Mouse (Mus musculus): ENCODE data around the gene Naa20. TPM values are rescaled to one million over a fixed set of nuclear protein-coding genes. Genes with fewer than 3 reads are reported as not detected.

Naa20 gene
- 33.9 and 43.7 TPM in 2 replicates for polyA plus RNA-seq (2012; rRNA removed)

DNA sequence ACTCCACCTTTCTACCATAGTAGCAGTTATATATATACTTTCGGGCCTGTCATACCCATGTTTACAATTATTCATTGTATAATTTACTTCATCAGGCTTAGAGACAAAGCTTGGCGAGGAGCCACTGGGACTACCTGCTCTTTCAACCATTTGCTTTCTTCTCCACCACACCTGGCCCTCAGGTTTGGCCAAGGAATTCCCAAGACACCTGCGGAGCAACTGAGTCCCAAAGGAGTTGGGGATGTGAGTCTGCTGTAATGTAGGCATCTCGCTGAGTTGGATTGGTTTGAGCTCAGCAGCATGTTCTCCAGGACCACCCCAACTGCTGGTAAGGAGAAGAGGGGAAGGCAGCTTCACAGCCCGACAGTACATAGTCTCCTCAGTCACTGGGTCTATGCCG lies at the start of gene Naa20:
Gene Naa20, plus strand, starts transcription at position 239 of the 400 bp plus-strand sequence.
- H3K27ac ChIP-seq (ENCODE audit: insufficient read depth, low read depth, low read length), result no peak within 1 kb of the TSS; the same call in 1 of the 2 replicates
- DNase-seq, result no peak
- WGBS, result 84% methylated on average over 6 of the region's 6 CpGs

DNA sequence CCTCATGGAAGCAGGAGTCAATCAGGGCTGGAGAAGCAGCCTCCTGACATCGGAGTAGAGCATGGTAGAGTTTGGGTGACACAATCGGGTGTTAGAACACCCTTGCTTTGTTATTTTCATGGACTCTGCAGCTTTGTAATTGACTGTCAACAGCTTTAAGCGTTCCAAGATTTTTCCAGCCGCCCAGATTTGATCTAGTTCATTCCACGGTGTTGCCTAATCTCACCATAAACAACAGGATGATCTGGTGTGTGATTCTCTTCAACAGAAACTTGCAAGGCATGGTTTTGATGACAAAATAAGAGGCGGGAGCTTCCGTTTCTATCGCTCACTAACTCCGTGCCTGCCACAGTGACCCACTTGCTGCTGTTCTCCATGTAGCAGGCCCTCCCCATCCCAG lies 46.1 kb upstream of the Naa20 start:
- no peak overlapping the region for H3K4me3 ChIP-seq (ENCODE audit: insufficient read depth, low read depth, low read length)
- H3K4me1 ChIP-seq (ENCODE audit: control insufficient read depth, insufficient read depth, low read length), result peaks cover 22% of the 10 kb centered on the region; the same call in 1 of the 2 replicates
- no peak for TF ChIP-seq CTCF (conservative IDR thresholded peaks at IDR 0.05; ENCODE audit: insufficient read depth, insufficient read length, low read depth, low read length)
- no peak for TF ChIP-seq POLR2A (IDR thresholded peaks at IDR 0.05; ENCODE audit: low read depth, low read length)
- H3K27ac ChIP-seq (ENCODE audit: insufficient read depth, low read depth, low read length), result no peak overlapping the region
- 81% methylated on average over 9 of the region's 9 CpGs for WGBS
- peaks cover 1% of the 10 kb centered on the region; the same call in 1 of the 2 replicates for H3K36me3 ChIP-seq (ENCODE audit: control insufficient read depth, insufficient read depth, low read length)
- H3K27me3 ChIP-seq (replicated peaks; ENCODE audit: control insufficient read depth, insufficient read depth, low read length), result no peaks in the 10 kb centered on the region
- no peak for DNase-seq

More for the DNA sequence above, at the start of gene Naa20:
- Histone ChIP-seq H3K4me3 (ENCODE audit: insufficient read depth, low read depth, low read length) (peak within 1 kb of the TSS; percentile 97; the same call in 1 of the 2 replicates), H3K36me3 (ENCODE audit: control insufficient read depth, insufficient read depth, low read length) (no peaks in the 10 kb centered on the region), H3K4me1 (ENCODE audit: control insufficient read depth, insufficient read depth, low read length) (peaks cover 16% of the 10 kb centered on the region; the same call in 1 of the 2 replicates), H3K27me3 (replicated peaks; ENCODE audit: control insufficient read depth, insufficient read depth, low read length) (no peaks in the 10 kb centered on the region)
- no peak for TF ChIP-seq POLR2A (IDR thresholded peaks at IDR 0.05; ENCODE audit: low read depth, low read length)
- TF ChIP-seq CTCF (conservative IDR thresholded peaks at IDR 0.05; ENCODE audit: insufficient read depth, insufficient read length, low read depth, low read length), result no peak

DNA sequence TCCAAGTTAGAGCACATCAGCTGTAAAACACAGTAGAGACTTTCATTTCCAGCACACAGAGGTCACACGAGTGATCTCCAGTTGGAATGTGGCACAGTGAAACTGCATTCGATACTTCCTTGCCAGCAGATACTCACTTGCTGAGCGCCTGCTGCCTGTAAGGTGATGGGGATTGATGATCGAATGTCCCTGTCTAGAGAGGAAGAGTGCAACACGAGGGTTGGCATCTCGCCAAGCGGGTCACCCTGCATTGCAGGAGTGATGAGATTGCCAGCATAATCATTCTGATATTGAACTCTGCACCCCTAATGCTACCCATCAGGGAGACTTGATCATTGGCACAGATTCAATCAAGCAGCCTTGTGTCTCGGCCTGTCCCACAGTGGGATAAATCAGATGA lies 44.0 kb upstream of the Naa20 start:
- Histone ChIP-seq H3K4me1 (ENCODE audit: control insufficient read depth, insufficient read depth, low read length) (peaks cover 27% of the 10 kb centered on the region), H3K36me3 (ENCODE audit: control insufficient read depth, insufficient read depth, low read length) (no peaks in the 10 kb centered on the region; the same call in 1 of the 2 replicates), H3K27me3 (replicated peaks; ENCODE audit: control insufficient read depth, insufficient read depth, low read length) (no peaks in the 10 kb centered on the region), H3K27ac (ENCODE audit: insufficient read depth, low read depth, low read length) (no peak overlapping the region), H3K4me3 (ENCODE audit: insufficient read depth, low read depth, low read length) (no peak overlapping the region)
- 46% methylated on average over 8 of the region's 8 CpGs for WGBS
- peak; percentile 43 for DNase-seq
- TF ChIP-seq CTCF (conservative IDR thresholded peaks at IDR 0.05; ENCODE audit: insufficient read depth, insufficient read length, low read depth, low read length) (no peak), POLR2A (IDR thresholded peaks at IDR 0.05; ENCODE audit: low read depth, low read length) (no peak)

DNA sequence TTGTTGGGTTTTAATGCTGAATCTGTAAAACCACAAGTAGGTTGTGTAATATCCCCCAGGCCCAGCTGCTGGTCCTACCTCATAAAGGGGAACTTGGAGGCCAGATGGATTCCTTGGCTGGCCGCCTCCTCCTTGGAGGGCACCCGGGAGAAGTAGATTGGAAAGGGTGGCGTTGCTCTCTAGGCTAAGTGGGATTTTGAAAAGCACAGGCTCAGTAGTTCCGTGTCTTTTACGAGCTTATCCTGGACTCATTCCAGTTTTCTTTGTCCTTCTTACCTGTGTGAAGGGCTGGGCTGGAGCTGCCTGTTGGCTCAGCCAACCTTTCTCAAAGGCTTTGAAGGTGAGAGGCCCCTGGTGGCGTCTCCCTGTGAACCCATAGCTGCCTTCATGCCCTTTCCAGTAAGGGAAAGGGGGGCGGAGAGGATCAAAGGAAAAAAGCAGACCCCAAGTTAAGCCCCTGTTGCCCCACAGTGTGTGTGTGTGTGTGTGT lies 42.4 kb upstream of the Naa20 start:
- Histone ChIP-seq H3K4me3 (ENCODE audit: insufficient read depth, low read depth, low read length) (peak overlapping the region; percentile 55; the same call in 1 of the 2 replicates), H3K36me3 (ENCODE audit: control insufficient read depth, insufficient read depth, low read length) (no peaks in the 10 kb centered on the region; the same call in 1 of the 2 replicates), H3K27me3 (replicated peaks; ENCODE audit: control insufficient read depth, insufficient read depth, low read length) (no peaks in the 10 kb centered on the region), H3K4me1 (ENCODE audit: control insufficient read depth, insufficient read depth, low read length) (peaks cover 38% of the 10 kb centered on the region), H3K27ac (ENCODE audit: insufficient read depth, low read depth, low read length) (peak overlapping the region; percentile 86)
- 28% methylated on average over 7 of the region's 7 CpGs for WGBS
- TF ChIP-seq CTCF (conservative IDR thresholded peaks at IDR 0.05; ENCODE audit: insufficient read depth, insufficient read length, low read depth, low read length) (no peak), POLR2A (IDR thresholded peaks at IDR 0.05; ENCODE audit: low read depth, low read length) (no peak)
- peak; percentile 82 for DNase-seq

DNA sequence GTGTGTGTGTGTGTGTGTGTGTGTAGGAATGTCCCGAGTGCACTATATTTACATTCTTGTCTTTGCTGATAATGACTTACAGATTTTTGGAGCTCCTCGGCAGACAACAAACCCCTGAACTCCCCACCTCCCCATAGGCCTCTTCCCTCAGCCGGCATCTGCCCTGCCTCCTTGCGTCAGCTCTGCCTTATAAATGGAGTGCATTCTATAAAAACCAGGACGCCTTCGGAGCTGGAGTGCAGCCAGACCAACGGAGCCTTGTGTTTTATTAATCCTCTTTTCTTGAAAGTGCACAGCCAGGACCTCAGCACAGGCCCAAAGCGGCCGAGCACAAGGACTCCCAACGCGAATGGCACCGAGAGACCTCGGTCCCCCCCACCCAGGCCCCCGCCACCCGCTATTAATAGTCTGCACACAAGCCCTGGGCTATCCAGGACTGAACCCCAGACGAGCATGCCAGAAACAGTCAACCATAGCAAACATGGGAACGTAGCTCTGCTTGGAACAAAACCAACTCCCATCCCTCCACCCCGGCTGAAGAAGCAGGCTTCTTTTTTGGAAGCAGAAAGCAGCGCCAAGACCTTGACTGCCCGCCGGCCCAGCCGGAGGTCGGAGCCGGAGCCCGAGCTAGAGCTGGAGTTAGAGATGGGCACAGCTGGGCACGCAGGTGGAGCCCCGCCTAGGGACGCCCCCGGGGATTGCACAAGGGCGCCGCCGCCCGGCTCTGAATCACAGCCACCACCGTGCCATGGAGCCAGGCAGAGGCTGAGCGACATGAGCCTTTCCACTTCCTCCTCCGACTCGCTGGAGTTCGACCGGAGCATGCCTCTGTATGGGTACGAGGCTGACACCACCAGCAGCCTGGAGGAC lies 41.7 kb upstream of the Naa20 start:
- Histone ChIP-seq H3K27me3 (replicated peaks; ENCODE audit: control insufficient read depth, insufficient read depth, low read length) (no peaks in the 10 kb centered on the region), H3K27ac (ENCODE audit: insufficient read depth, low read depth, low read length) (peak overlapping the region; percentile 86), H3K36me3 (ENCODE audit: control insufficient read depth, insufficient read depth, low read length) (no peaks in the 10 kb centered on the region; the same call in 1 of the 2 replicates), H3K4me1 (ENCODE audit: control insufficient read depth, insufficient read depth, low read length) (peaks cover 38% of the 10 kb centered on the region), H3K4me3 (ENCODE audit: insufficient read depth, low read depth, low read length) (peak overlapping the region; percentile 55)
- WGBS, result 10% methylated on average over 40 of the region's 40 CpGs
- TF ChIP-seq CTCF (conservative IDR thresholded peaks at IDR 0.05; ENCODE audit: insufficient read depth, insufficient read length, low read depth, low read length) (no peak; the same call in 1 of the 2 replicates), POLR2A (IDR thresholded peaks at IDR 0.05; ENCODE audit: low read depth, low read length) (no peak)
- peak; percentile 92 for DNase-seq

DNA sequence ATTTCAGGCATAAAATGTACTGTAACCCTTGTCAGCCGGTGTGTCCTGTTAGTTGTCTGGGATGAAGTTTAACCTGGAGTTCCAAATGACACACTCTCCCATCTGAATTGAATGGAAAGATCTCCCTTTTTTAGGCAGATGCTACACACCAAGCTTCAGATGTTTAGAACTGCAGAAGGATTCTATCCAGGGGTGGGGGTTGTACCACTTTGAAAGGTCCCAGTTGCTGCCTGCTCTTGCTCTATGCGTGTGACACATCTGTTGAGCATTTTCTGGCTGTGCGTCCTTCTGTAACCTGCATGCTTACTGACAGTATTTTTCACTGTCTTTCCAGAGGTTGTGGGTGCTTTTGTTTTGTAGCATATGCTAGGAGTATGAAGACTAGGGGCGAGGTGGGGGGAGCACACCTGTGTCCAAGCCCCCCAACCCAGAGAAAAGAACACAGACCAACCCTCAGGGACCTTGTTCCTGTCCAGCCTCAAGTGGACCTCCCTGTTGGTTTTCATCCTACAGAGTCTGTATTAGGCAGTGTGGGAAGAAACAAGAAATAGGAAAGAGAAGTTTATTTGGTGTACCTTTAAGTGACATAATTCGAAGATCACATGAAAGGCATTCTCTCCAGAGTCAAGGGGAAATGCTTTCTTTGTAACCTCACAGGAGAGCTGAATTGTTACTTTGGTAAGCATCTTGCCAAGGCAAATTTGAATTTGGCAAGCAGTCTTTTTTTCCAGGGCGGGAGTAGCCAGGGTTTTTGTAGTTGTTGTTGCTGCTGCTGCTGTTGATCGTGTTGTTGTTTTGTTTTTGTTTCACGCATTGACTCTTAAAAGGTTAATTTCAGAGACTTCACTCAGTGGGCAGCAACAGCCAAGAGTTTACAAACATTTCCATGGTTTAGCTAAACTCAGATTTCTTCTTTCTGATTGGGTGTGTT lies 40.4 kb upstream of the Naa20 start:
- WGBS, result 13% methylated on average over 8 of the region's 8 CpGs
- Histone ChIP-seq H3K36me3 (ENCODE audit: control insufficient read depth, insufficient read depth, low read length) (no peaks in the 10 kb centered on the region; the same call in 1 of the 2 replicates), H3K4me3 (ENCODE audit: insufficient read depth, low read depth, low read length) (peak overlapping the region; percentile 55), H3K27ac (ENCODE audit: insufficient read depth, low read depth, low read length) (peak overlapping the region; percentile 86), H3K27me3 (replicated peaks; ENCODE audit: control insufficient read depth, insufficient read depth, low read length) (no peaks in the 10 kb centered on the region), H3K4me1 (ENCODE audit: control insufficient read depth, insufficient read depth, low read length) (peaks cover 38% of the 10 kb centered on the region)
- TF ChIP-seq POLR2A (IDR thresholded peaks at IDR 0.05; ENCODE audit: low read depth, low read length) (no peak), CTCF (conservative IDR thresholded peaks at IDR 0.05; ENCODE audit: insufficient read depth, insufficient read length, low read depth, low read length) (no peak)
- DNase-seq, result peak; percentile 76

Data from kidney, adult 2 months (tissue).